Mouse (Mus musculus): ENCODE data around the gene Nfic.

The Nfic gene

DNA sequence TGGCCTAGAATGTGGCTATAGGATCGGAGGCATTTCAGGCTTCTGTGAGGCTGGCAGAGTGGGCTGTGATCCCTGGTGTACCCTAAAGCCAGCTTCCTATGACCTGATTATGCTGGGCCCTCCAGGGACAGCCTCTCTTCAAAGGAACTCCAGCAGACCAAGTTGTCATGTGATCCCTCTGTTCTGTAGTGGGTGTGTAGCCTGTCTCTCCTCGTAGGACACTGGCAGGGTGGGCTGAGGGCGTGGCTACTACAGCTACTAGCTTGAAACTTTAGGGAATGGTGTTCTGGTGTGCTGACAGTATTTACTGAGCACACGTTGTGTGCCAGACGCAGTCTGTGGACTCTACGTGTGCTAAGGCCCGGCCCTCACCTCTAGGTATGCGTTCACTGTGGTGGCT, 94.7 kb downstream of the Nfic start:
- no peak for DNase-seq (ENCODE audit: low read depth, low spot score)

DNA sequence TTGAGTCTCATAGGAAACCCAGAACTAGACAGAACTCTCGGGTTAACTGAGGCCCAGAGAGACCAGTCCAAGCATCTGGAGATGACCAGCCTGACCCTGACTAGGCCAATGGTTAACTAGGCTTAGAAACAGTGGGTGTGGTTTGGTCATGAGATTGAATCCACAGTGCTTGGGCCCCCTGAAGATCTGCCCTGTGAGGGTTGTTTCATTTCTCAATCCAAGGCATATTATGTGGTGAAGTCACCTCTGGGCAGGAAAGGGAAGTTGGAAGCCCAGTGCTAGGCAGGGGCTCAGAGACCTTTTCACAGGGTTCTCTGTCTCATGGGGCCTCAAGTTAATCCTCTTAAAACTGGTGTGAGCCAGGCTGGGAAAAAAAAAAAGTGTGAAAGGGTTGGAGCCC, 96.6 kb downstream of the Nfic start:
- peak; percentile 34 for DNase-seq (ENCODE audit: low read depth, low spot score)

DNA sequence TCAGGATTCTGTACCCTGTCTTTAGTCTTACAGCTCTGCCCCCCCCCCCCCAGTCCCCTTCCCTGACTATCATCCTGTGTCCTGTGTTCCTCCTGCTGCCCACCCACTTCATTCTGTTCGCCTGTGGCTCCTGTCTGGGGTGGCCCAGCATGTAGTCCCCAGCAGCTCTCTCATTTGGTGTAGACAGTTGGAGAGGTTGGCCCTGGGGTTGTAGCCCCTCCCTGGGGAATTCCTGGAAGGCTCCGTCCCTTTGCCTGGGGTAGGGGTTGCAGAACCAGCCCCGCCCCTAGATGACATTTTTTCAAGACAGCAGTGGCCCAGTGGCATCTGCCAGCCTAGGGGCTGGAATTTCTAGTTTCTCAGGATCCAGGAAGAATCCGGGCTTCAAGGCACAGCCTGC, 97.2 kb downstream of the Nfic start:
- no peak for DNase-seq (ENCODE audit: low read depth, low spot score)

DNA sequence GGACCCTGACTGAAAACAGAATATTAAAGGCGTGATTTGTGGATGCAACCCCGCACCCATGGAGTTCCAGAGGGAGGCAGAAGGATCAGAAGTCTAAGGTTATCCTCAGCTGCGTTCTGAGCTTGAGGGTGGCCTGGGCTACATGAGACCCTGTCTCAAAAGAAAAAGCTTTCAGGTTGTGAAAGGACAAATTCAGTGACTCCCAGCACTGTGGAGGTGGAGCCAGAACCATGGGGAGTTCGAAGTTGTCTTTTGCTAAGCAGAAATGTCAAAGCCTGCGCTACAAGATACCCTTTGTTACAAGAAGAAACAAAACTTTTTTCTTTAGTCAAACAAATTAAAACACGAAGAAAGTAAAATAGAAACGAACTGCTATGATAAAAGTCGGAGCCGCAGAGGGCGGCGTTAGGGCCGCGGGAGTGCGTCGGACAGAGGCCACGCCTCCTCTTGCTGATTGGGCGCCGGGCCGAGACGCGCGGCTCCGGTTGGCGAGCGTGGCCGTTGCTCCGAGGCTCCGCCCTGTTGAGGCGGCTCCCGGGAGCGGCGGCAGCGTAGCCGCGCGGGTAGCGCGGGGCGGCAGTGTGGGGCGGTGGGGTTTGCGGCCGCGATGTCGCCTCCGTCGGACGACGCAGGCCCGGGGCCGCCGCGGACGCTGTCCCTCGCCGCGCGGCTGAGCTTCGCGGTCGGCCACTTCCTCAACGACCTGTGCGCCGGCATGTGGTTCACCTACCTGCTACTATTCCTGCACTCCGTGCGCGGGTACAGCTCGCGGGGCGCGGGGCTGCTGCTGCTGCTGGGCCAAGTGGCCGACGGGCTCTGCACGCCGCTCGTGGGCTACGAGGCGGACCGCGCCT, 98.2 kb downstream of the Nfic start, which contains the start of gene Mfsd12:
Gene Mfsd12 (plus strand): TSS at position 501 of the 854 bp plus-strand sequence.
- DNase-seq (ENCODE audit: low read depth, low spot score) = peak; percentile 77

DNA sequence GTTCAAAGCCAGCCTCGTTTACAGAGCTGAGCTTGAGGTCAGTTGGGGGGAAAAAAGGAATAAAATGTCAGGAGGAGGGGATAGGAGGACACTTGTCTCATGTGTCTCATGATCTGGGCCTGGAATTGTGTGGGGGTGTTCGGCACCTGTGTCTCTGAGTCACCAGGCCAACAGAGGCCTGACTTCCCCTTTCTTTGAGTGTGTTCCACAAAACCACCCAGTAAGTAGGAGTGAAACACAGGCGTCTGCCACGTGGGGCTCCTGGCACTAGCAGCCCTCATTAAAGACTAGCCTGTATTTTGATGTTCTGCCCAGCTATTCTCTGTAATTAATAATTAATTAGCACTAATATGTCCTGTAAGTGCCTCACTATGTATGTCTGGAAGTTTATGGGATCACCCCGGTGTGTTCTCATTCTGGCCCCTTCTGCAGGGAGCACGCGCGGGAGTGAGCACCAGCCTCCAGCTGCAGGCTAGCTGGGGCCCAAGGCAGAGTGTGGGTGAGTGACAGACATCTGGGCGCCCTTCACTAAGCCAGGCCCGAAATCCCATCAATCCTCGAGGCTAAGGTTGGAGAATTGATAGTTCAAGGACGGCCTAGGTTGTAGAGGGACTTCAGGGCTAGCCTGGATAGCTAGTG, 99.0 kb downstream of the Nfic start:
- no peak for DNase-seq (ENCODE audit: low read depth, low spot score)

DNA sequence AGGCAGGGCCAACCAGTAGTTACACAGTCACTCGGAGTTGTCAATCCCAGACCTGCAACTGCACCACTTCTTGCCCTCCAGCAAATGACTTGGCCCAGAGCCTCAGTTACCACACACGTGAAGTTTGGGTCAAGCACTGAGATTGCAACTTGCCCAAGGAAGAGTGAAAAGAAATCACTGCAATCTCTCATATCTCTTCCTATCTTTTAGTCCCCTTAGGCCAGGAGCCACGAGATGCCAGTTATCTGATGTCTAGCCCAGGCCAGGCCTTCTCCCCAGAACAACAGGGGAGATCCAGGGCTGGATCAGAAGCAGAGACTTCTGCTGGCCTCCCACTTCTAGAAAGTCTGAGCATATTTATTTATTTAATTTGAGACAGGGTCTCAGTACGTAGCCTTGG, 99.9 kb downstream of the Nfic start:
- no peak for DNase-seq (ENCODE audit: low read depth, low spot score)

DNA sequence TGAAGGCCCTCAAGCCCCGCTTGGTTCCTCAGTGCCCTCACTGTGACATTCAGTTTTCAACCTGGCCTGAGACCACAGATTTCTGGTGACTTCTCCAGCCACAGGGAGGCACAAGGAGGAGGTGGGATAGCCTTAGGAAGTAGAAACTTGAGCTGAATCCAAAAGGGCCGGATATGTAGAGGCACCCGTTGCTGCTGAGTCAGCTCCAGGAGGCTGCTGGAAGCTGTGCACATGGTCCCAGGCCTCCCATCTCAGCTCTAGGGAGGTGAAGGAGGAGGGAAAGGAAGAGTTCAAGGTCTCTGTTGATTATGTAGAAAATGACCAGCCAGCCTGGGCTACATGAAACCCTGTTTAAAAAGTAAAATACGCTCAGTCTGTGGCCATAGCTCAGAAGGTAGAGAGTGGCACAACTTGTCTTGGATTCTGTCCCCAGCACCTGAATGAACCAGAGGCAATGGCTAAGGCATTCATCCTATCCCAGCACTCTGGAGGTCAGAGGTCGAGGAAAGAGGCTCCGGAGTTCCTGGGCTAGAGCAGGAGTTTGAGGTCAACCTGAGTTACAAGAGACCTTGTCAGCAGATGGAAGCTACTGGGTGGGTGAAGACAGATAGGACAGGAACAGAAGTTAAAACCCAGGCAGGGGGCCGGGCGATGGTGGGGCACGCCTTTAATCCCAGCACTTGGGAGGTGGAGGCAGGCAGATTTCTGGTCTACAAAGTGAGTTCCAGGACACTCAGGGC, 100.5 kb downstream of the Nfic start:
- DNase-seq (ENCODE audit: low read depth, low spot score) = peak; percentile 84

DNA sequence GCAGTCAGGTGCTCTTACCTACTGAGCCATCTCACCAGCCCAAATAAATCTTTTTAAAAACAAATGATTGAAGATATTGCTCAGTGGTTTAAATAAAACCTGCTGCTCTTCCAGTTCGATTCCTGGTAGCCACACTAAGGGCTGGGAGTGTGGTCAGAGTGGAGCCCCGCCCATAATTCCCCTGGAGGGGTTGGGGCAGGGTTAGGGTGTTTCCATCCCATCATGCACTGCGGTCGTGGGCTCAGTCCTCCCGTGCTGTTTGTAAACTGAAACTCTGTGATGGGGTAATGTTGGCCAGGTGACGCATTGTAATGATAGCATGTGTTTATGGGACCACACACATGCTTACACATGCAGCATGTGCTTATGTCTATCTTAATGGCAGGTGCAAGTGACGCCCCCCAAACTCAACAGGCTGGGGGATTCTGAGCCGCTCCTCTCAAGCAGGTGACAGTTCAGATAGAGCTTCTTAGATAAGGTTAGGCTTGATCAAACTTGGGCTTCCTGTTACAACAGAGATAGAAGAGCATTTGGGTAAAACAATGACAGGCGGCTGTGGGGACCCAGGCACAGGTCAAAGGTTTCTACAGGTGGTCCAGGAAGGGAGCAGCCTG, 103.7 kb downstream of the Nfic start:
- DNase-seq (ENCODE audit: low read depth, low spot score) = no peak

DNA sequence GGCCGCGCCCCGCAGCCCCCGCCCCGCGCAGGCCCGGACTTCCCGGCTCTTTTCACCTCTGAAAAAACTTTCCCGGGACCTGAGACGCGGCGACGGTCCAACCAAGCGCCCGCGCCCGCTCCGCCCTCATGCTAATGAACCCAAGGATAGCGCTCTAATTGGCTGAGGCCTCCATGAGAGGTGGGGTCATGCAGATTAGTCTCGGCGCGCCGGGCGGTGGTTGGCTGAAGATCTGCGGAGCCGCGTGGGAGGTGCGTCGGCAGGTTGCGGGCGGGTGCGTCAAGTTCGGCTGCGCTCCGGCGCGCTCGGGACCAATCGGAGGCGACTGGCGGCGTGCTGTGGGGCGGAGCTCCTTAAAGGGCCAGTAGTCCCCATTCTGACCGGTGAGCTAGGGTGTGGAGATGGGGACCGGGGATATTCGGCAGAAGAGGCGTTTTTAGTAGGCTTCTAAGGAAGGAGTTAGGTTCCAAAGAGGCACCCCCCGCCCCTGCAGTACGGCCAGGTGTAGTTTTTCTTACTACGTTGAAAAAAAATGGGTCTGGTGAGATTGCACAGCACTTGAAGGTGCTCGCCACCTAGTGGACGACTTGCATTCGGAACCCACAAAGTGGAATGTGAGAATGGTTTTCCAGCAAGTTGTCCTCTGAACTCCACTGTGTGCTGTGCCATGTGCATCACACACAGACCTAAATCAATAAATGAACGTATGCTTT, 104.9 kb downstream of the Nfic start, which contains the start of gene Hmg20b:
Gene Hmg20b (minus strand): TSS at position 130 of the 713 bp plus-strand sequence.
- peak; percentile 98 for DNase-seq (ENCODE audit: low read depth, low spot score)

DNA sequence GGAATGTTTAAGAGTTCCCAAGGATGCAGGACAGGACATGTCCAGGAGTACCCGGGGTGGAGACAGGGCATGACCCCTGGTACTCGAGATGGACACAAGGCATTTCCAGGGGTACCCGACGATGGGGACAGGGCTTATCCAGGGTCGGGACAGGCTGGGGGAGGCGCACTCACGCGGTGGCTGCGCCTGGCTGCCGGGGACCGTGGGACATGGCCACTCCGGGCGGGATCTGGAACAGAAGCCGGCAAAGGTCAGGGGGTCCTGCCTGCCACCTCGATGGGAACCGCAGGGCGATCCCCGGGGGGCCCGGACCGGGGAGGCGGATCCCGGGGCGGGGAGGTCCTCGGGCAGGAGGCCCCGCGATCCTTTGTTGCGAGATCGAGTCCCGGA, 105.5 kb downstream of the Nfic start:
- peak; percentile 28 for DNase-seq (ENCODE audit: low read depth, low spot score)

DNA sequence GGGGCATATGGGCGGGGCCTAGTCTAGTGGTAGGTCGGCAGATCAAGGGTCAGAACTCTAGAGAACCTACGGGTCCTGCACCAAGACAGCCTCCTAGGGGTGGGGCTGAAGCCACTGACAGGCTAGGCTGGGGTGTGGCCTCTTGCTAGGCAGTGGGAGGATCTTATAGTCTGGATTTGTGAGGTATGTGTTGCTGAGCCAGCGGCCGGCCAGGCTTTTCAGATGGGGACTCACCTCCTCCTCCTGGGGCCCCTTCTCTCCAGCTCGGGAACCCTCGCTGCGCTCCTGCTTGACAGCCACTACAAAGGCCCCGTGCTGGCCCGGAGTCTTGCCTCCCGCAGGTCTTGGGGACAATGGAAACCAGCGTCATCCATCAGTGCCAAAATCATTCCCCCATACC, 106.3 kb downstream of the Nfic start:
- DNase-seq (ENCODE audit: low read depth, low spot score) = peak; percentile 86

DNA sequence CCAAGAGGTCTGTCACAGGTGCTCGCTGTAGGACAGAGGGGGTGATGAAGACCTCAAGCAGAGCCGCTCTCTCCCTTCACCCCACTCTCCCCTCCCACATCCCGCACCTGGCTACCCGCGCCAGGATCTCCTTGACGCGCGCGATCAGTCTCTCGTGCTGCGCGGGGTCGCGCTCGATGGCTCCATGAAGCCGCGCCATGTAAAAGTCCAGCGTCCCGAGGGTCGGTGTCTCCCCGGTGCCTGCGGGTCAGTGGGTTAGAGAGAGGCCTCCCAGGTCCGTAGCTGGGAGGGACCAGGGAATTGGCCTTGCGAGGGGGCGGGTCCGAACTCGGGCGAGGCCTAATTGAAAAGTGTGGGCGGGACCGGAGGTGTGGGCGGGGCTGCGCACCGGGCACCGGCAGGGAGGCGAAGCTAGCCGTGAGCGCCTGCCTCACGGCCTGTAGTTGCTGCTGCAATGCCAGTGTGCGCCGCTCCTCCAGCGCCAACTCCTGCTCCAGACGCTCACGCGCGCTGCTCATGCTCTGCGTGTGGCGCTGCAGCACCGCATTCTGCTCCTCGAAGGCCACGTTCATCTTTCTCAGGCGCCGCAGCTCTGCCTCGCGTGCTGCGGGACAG, 108.9 kb downstream of the Nfic start:
- DNase-seq (ENCODE audit: low read depth, low spot score) = no peak

Measured in 3T3-L1 (cell line).